Mouse (Mus musculus) stomach, embryonic 15.5 days (tissue): Measurements from ENCODE around the gene Dusp23. TPM values are rescaled to one million over a fixed set of nuclear protein-coding genes. Genes with fewer than 3 reads are reported as not detected.

Experiments
- ATAC-seq: fragments of 200-750 bp; cut with Nextera tagmentation; 2 replicates; pipeline ENCODE4 v1.8.0; 2017; ENCODE audit warnings: low read depth, moderate number of reproducible peaks, moderate TSS enrichment; ENCODE audit not compliant: insufficient read depth, low FRiP score
- H3K27ac ChIP-seq: fragments of 300-500 bp; sonication (generic); 2 replicates; pipeline ENCODE4 v1.5.1; 2015; ENCODE audit warnings: mild to moderate bottlenecking, inconsistent platforms
- H3K27me3 ChIP-seq: fragments of 300-500 bp; sonication (generic); replicated peaks from 2 replicates; pipeline ENCODE4 v1.6.1; 2015; ENCODE audit warnings: inconsistent platforms
- H3K36me3 ChIP-seq: fragments of 300-500 bp; sonication (generic); 2 replicates; pipeline ENCODE4 v1.6.1; 2015; ENCODE audit warnings: inconsistent platforms
- H3K4me1 ChIP-seq: fragments of 300-500 bp; sonication (generic); 2 replicates; pipeline ENCODE4 v1.6.1; 2015; ENCODE audit warnings: inconsistent platforms
- H3K4me2 ChIP-seq: fragments of 300-500 bp; sonication (generic); 2 replicates; pipeline ENCODE4 v1.6.1; 2015; ENCODE audit warnings: mild to moderate bottlenecking, inconsistent platforms
- H3K4me3 ChIP-seq: fragments of 300-500 bp; sonication (generic); replicated peaks from 2 replicates; pipeline ENCODE4 v1.5.1; 2015; ENCODE audit warnings: inconsistent platforms
- H3K9ac ChIP-seq: fragments of 300-500 bp; sonication (generic); 2 replicates; pipeline ENCODE4 v1.6.1; 2015; ENCODE audit warnings: inconsistent platforms
- H3K9me3 ChIP-seq: fragments of 300-500 bp; sonication (generic); 2 replicates; pipeline ENCODE4 v1.6.1; 2016; ENCODE audit warnings: inconsistent platforms
- WGBS: fragments of 180-500 bp; shearing (Covaris S2); methylation state at CpG from one replicate; pipeline ENCODE4 v1.1.7; 2015; 5-methylcytosine and 5-hydroxymethylcytosine counted together
- polyA plus RNA-seq: library from polyadenylated mRNA; unstranded; fragments of >200 nt; fragmentation: Nextera tagmentation; extraction: Ambion mirVana; gene quantifications from 2 replicates; pipeline ENCODE4 v1.2.1, GENCODE M21; 2015

Gene Dusp23
- polyA plus RNA-seq, 1 experiment from 2014 or later: 12.9 TPM

GRCm38 (mm10) chr1:172585612-172586567 lies 46.9 kb downstream of the Dusp23 start:
- Histone ChIP-seq H3K9ac (no peak overlapping the region), H3K36me3 (no peaks in the 10 kb centered on the region), H3K9me3 (no peaks in the 10 kb centered on the region), H3K27me3 (peaks cover 8% of the 10 kb centered on the region; the same call in 1 of the 2 replicates), H3K4me1 (no peaks in the 10 kb centered on the region), H3K27ac (no peak overlapping the region), H3K4me3 (no peak overlapping the region), H3K4me2 (no peak overlapping the region)
- no peak for ATAC-seq
- WGBS: 40% methylated on average over 26 of the region's 26 CpGs

GRCm38 (mm10) chr1:172585026-172585425 lies 47.7 kb downstream of the Dusp23 start:
- H3K4me1 ChIP-seq: no peaks in the 10 kb centered on the region

DNA sequence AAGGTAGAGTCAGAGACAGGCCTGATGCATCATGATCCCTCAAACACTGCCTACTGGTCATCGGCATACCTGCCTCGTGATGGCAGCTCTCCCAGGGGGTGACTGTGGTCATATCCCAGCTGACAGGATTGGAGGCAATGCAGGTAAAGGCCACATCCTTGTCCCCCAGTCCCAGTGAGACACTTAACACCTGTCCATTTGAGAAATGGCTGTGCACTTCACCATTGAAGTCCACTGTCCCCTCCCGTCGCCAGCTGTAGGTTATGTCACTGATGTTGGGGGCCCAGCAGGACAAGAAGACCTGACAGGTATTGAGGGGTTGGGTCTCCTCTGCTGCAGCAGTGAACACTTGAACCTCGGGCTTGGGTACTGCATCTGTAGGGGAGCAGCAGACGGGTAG lies 48.5 kb downstream of the Dusp23 start:
- ATAC-seq: no peak
- Histone ChIP-seq H3K4me3 (no peak overlapping the region), H3K4me1 (no peaks in the 10 kb centered on the region), H3K9me3 (no peaks in the 10 kb centered on the region), H3K4me2 (no peak overlapping the region), H3K27me3 (peaks cover 8% of the 10 kb centered on the region; the same call in 1 of the 2 replicates), H3K36me3 (no peaks in the 10 kb centered on the region), H3K27ac (no peak overlapping the region), H3K9ac (no peak overlapping the region)
- WGBS: 84% methylated on average over 6 of the region's 6 CpGs

More at GRCm38 (mm10) chr1:172585026-172585425, 47.7 kb downstream of the Dusp23 start:
- 50% methylated on average over 4 of the region's 4 CpGs for WGBS
- ATAC-seq: no peak
- Histone ChIP-seq H3K9ac (no peak overlapping the region), H3K36me3 (no peaks in the 10 kb centered on the region), H3K4me3 (no peak overlapping the region), H3K9me3 (no peaks in the 10 kb centered on the region), H3K27me3 (peaks cover 8% of the 10 kb centered on the region; the same call in 1 of the 2 replicates), H3K27ac (no peak overlapping the region), H3K4me2 (no peak overlapping the region)

DNA sequence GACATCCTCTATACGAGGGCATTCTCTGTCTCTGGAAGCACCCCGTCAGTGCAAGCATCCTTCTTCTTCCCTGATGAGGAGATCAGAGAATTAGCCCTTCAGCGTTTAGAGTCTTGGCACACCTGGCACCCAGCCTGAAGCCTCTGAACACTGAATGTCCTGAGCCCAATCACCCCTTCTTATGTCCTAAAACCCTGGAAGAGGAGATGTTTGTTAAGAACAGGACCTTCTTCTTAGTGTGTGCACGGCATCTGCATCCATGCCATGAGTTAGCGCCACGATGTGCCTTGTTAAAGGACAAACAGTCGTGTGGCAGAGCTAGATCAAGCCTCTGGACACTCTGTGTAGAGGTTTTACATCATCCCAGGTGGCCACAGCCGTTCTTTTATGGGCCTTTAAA lies 50.3 kb downstream of the Dusp23 start:
- Histone ChIP-seq H3K4me2 (no peak overlapping the region), H3K27ac (no peak overlapping the region), H3K27me3 (peaks cover 8% of the 10 kb centered on the region; the same call in 1 of the 2 replicates), H3K4me3 (no peak overlapping the region), H3K9ac (no peak overlapping the region), H3K36me3 (no peaks in the 10 kb centered on the region), H3K9me3 (no peaks in the 10 kb centered on the region), H3K4me1 (no peaks in the 10 kb centered on the region)
- WGBS: 81% methylated on average over 8 of the region's 8 CpGs
- ATAC-seq: no peak

Other genes starting within 250 kb of the Dusp23 start
- gene Slamf9, start 157.6 kb downstream of the Dusp23 start, polyA plus RNA-seq: 0.79 and 1.0 TPM in 2 replicates
- gene Igsf9, start 151.2 kb downstream of the Dusp23 start, polyA plus RNA-seq: 49.0 and 50.1 TPM in 2 replicates
- gene Tagln2, start 132.9 kb downstream of the Dusp23 start, polyA plus RNA-seq: 341 and 366 TPM in 2 replicates
- gene Cfap45, start 112.2 kb downstream of the Dusp23 start, polyA plus RNA-seq: 2.4 TPM in 2 replicates
- gene Vsig8, start 77.0 kb downstream of the Dusp23 start, polyA plus RNA-seq: 0.46 and 1.8 TPM in 2 replicates
- gene Slamf8, start 42.4 kb downstream of the Dusp23 start, polyA plus RNA-seq: 0.31 and 0.44 TPM in 2 replicates
- gene Fcrl6, start 30.4 kb downstream of the Dusp23 start, polyA plus RNA-seq: not detected in 2 replicates
- gene Crp, start 65.1 kb upstream of the Dusp23 start, polyA plus RNA-seq: 2.2 and 5.4 TPM in 2 replicates